Mouse (Mus musculus) ES-E14 (cell line): ENCODE results near the gene Kmt5c. TPM values are rescaled to one million over a fixed set of nuclear protein-coding genes. Genes with fewer than 3 reads are reported as not detected.

Experiments used
- DNase-seq: peaks from one replicate; pipeline ENCODE4 v3.0.0-alpha.2; 2013; ENCODE audit warnings: low read depth, low spot score
- H3K27ac ChIP-seq: 2 replicates; pipeline ENCODE4 v1.5.1; 2012; ENCODE audit warnings: low read depth, mild to moderate bottlenecking, low read length, moderate library complexity, mixed read lengths; ENCODE audit not compliant: poor library complexity, insufficient read depth, severe bottlenecking
- H3K36me3 ChIP-seq: 2 replicates; pipeline ENCODE4 v1.6.1; 2012; ENCODE audit warnings: mild to moderate bottlenecking, low read length, moderate library complexity, mixed read lengths; ENCODE audit not compliant: control insufficient read depth, poor library complexity, insufficient read depth, severe bottlenecking
- H3K4me1 ChIP-seq, 2 experiments: fragments of 150-350 bp in 1 of 2; sonication (generic) in 1 of 2; 2 replicates each; pipeline ENCODE4 v1.6.1; 2012; ENCODE audit warnings: low read length in 2 of 2, mild to moderate bottlenecking in 1 of 2, mixed read lengths in 1 of 2; ENCODE audit not compliant: control insufficient read depth in 2 of 2, insufficient read depth in 2 of 2, poor library complexity in 1 of 2
- H3K4me3 ChIP-seq, 2 experiments: fragments of 150-350 bp in 1 of 2; sonication (generic) in 1 of 2; 2 replicates each; pipeline ENCODE4 v1.5.1; 2012; ENCODE audit warnings: low read length in 2 of 2, low read depth in 1 of 2, mild to moderate bottlenecking in 1 of 2, mixed read lengths in 1 of 2; ENCODE audit not compliant: insufficient read depth in 1 of 2, poor library complexity in 1 of 2, severe bottlenecking in 1 of 2
- H3K9ac ChIP-seq: 2 replicates; pipeline ENCODE4 v1.6.1; 2012; ENCODE audit warnings: low read depth, mild to moderate bottlenecking, low read length, mixed read lengths; ENCODE audit not compliant: poor library complexity, insufficient read depth, severe bottlenecking
- H3K9me3 ChIP-seq: fragments of 150-350 bp; sonication (generic); 2 replicates; pipeline ENCODE4 v1.6.1; 2012; ENCODE audit warnings: low read depth, mild to moderate bottlenecking, low read length; ENCODE audit not compliant: control insufficient read depth, insufficient read depth
- CHD2 ChIP-seq: IDR thresholded peaks from 2 replicates; pipeline ENCODE4 v1.6.1; 2014; ENCODE audit warnings: mild to moderate bottlenecking, low read depth, low read length, inconsistent platforms
- HCFC1 ChIP-seq: IDR thresholded peaks from 2 replicates; pipeline ENCODE4 v1.6.1; 2012; ENCODE audit warnings: low read length, inconsistent platforms, borderline replicate concordance; ENCODE audit not compliant: insufficient read depth
- MAFK ChIP-seq: IDR thresholded peaks from 2 replicates; pipeline ENCODE4 v1.6.1; 2014; ENCODE audit warnings: mild to moderate bottlenecking, low read depth, low read length, inconsistent platforms; ENCODE audit not compliant: insufficient read depth
- ZC3H11A ChIP-seq: IDR thresholded peaks from 2 replicates; pipeline ENCODE4 v1.6.1; 2012; ENCODE audit warnings: low read depth, mild to moderate bottlenecking, inconsistent platforms, low read length, borderline replicate concordance
- ZNF384 ChIP-seq: IDR thresholded peaks from 2 replicates; pipeline ENCODE4 v1.6.1; 2012; ENCODE audit warnings: low read depth, low read length, inconsistent platforms
- in situ Hi-C, 2 experiments: fragments of 600-800 bp; cut with MboI; formaldehyde crosslinking; loops; one replicate each; pipeline ENCODE4 v1.15.1; 2025; ENCODE audit warnings: low sequenced_read_pairs in 2 of 2, inconsistent platforms in 1 of 2; ENCODE audit not compliant: unreplicated experiment in 2 of 2
- total RNA-seq: library from RNA; depleted of rRNA; stranded (reverse); fragments of 300-350 nt; gene quantifications from 2 replicates; pipeline ENCODE4 v1.2.3, GENCODE M21; 2012

Kmt5c gene
- total RNA-seq, 1 experiment, result 68.4 TPM

DNA sequence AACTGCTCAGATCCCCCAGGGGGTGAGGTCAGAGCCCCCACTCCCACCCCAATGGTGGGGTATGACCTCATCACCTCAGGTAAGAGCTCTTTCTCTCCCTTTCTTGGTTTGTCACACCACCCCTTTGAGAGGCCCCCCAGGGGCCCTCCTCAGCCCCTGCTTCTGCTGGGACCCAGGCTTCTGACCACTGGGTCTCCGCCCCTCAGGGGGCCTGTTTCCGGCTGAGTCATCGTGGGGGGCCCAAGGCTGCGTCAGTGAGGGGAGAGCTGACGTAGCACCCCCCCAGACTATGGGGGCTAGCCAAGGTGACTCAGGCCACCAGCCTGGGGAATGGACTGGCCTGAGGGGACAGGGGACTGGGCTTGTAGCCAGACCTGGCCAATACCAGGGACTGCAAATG is 40.0 kb downstream of the Kmt5c start:
- in situ Hi-C loops, result no loop called here
- Histone ChIP-seq H3K27ac (no peak overlapping the region), H3K9me3 (no peaks in the 10 kb centered on the region), H3K36me3 (peaks cover 7% of the 10 kb centered on the region; the same call in 1 of the 2 replicates), H3K4me3 (no peak overlapping the region), H3K9ac (no peak overlapping the region), H3K4me1 (peaks cover 5 to 10% of the 10 kb centered on the region in 2 experiments; a peak in 3 of 4 replicates)
- no peak for DNase-seq
- TF ChIP-seq ZC3H11A (no peak), ZNF384 (no peak), CHD2 (no peak), HCFC1 (no peak), MAFK (no peak)

DNA sequence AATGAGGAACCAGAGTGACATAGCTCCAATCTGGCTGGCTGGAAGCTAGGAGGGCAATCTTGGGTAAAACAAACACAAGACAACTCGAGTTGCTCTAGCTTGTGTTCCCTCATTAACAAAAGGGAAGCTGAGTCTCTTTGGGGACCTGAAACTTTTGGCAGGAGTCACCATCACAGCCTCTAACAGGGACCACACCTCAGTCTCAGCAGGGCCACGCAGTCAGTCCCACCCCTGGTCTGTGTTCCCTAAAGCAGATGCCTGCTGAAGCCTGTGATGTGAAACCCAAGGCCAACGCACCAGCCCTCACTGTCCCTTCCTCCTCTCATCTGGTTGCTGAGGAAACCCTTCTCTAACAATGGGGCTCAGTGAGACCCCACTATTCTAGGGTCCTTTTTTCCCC is 42.2 kb downstream of the Kmt5c start:
- H3K27ac ChIP-seq, result no peak overlapping the region
- peaks cover 10% of the 10 kb centered on the region; the same call in 1 of the 2 replicates for H3K36me3 ChIP-seq
- TF ChIP-seq MAFK (no peak), HCFC1 (no peak), ZNF384 (no peak), ZC3H11A (no peak), CHD2 (no peak)
- H3K4me3 ChIP-seq, result no peak overlapping the region
- no peaks in the 10 kb centered on the region for H3K9me3 ChIP-seq
- no peak for DNase-seq
- peaks cover 2 to 10% of the 10 kb centered on the region in 2 experiments; a peak in 2 of 4 replicates for H3K4me1 ChIP-seq
- H3K9ac ChIP-seq, result no peak overlapping the region
- in situ Hi-C loops, result no loop called here

DNA sequence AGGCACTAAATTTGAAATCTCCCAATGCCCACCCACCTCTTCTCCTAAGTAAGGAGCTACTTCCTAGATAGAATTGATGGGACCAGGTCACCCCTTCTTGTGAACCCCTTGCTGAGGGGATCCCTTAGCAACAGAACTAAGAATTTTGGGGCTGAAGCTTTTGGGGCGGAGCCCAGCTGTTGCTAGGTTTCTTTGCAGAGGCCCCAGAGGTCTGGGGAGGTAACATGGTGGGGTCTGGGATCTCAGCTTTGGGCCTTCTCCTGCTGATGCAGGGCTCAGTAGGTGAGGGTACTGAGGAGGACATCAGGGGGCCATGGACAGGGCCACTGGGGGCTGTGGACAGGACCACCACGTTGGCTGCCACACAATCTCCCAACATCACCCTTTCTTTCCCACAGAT is 42.8 kb downstream of the Kmt5c start, which contains the start of the genes Il11 and Tmem190:
TSS of gene Il11 (minus strand) at position 101 of the 400 bp plus-strand sequence.
TSS of gene Tmem190 (plus strand) at position 179 of the 400 bp plus-strand sequence.
- TF ChIP-seq CHD2, result no peak
- TF ChIP-seq ZNF384, result no peak
- no peak for TF ChIP-seq ZC3H11A
- TF ChIP-seq HCFC1, result no peak
- TF ChIP-seq MAFK, result no peak
- no peak within 1 kb of the TSS for H3K9ac ChIP-seq
- no peaks in the 10 kb centered on the region for H3K9me3 ChIP-seq
- in situ Hi-C loops, result no loop called here
- no peak within 1 kb of the TSS for H3K4me3 ChIP-seq
- H3K36me3 ChIP-seq, result peaks cover 10% of the 10 kb centered on the region; the same call in 1 of the 2 replicates
- H3K27ac ChIP-seq, result no peak within 1 kb of the TSS
- peaks cover 2 to 6% of the 10 kb centered on the region in 2 experiments; a peak in 2 of 4 replicates for H3K4me1 ChIP-seq
- no peak for DNase-seq

DNA sequence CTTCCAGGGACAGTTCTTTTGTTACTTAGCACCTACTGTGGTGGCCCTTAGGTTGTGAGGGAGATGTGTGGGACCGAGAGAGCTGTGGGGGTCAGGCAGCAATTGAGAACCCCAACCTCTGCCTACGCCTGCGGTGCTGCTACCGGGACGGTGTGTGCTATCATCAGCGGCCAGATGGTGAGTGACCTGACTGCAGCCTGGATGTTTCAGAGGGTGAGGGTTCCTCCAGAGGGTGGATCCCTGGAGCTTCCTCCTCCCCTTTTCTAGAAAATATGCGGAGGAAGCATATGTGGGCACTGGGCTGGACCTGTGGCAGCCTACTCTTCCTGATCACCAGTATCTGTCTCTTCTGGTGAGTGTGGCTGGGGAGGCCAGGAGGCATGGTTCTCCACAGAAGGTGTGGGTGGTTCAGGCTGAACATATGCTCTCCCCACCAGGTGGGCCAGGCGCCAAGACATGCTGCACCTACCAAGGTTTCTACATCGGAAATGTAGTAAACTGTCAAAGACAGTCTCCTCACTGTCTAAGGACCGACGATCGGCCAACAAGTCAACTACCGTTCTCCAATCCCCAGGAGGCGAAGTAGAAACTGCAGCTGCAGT is 43.9 kb downstream of the Kmt5c start:
- TF ChIP-seq CHD2 (no peak), HCFC1 (no peak), ZNF384 (no peak), MAFK (no peak), ZC3H11A (no peak)
- Histone ChIP-seq H3K9ac (no peak overlapping the region), H3K27ac (no peak overlapping the region), H3K4me3 (no peak overlapping the region), H3K4me1 (peaks cover 0 to 4% of the 10 kb centered on the region in 2 experiments; a peak in 1 of 4 replicates), H3K36me3 (peaks cover 10% of the 10 kb centered on the region; the same call in 1 of the 2 replicates), H3K9me3 (no peaks in the 10 kb centered on the region)
- in situ Hi-C loops, result no loop called here
- DNase-seq, result no peak
